Mouse (Mus musculus) c-Kit-negative CD71-positive TER-119-positive erythroid progenitor cells, embryonic 14.5 days (primary cell): ENCODE measurements at regions not wholly inside any gene's neighbourhood (a gene's known extent, or its start where the extent isn't known, plus 50 kb on each side); places are given as distances from the start of the nearest gene placed in this dataset.
A peak's percentile ranks its signal among the peaks of the same experiment; 100 is the strongest.
"Not testable (repeated sequence)": the region's sequence is repeated elsewhere in the genome, so short reads cannot be mapped to it uniquely, and the experiment has no call there.

Experiments used
- DNase-seq: peaks from one replicate; pipeline ENCODE4 v3.0.0-alpha.2; 2013; ENCODE audit warnings: low read depth, low spot score

GRCm38 (mm10) chr1:95397188-95397587 lies 83.8 kb downstream of the Fam174a start:
- no peak for DNase-seq

DNA sequence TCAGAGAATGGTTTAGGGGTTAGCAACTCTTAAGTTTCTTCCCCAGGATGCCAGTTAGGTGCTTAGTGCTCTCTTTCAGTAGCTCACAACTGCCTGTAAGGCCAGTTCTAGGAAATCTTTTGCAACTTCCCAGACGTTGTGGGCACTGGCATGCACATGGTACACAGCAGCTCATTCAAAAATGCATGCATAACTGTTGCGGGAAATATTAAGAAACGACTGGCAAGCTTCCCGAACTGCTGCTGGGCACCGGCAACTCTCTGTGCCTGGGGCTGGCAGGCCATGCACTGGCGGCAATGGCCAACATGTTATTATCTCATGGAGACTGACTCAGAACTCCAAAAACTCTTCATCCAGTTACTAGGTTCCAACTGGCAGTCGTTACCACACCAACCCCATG lies 86.3 kb downstream of the Fam174a start:
- no peak for DNase-seq

GRCm38 (mm10) chr1:95422253-95422652 lies 108.8 kb downstream of the Fam174a start:
- DNase-seq = no peak

DNA sequence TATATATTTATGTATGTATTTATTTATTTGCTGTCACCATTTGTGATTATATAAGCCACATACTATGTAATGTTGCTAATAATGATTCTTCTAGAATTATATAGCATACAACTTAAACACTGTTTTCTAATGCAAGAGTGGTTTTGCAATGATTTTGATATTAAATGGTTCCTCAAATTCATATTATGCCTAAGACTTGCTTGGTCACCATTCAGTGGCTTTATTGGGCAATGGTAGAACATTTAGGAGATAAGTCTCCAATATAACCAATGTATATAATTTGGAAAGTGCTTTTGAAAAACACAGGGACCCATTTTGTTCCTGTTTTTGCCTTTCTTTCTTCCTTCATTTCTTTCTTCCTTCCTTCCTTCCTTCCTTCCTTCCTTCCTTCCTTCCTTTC lies 112.0 kb downstream of the Fam174a start:
- DNase-seq = no peak

GRCm38 (mm10) chr1:95437155-95437554 lies 123.7 kb downstream of the Fam174a start:
- no peak for DNase-seq

GRCm38 (mm10) chr1:95445541-95445940 lies 132.1 kb downstream of the Fam174a start:
- DNase-seq = no peak

GRCm38 (mm10) chr1:95448962-95449558 lies 135.6 kb downstream of the Fam174a start:
- DNase-seq = no peak

DNA sequence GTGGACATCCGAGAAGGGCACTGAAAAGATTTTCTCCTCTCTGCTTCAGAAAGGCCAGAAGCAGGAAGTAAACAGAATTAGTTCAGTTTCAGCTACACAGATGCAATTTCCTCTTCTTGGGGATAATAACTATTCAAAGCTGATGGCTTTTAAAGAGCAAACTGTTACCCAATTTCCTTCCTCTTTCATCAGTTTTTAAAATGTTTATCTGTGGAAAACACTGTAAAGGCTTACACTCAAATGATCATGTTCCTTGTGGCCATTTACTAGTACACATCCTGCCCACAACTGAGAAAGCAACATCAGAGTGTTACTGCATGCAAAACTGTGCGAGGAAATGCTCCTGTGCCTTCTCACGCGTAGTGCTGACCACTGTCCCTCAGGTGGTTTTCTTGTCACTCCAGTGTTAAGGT lies 137.5 kb downstream of the Fam174a start:
- DNase-seq = no peak

DNA sequence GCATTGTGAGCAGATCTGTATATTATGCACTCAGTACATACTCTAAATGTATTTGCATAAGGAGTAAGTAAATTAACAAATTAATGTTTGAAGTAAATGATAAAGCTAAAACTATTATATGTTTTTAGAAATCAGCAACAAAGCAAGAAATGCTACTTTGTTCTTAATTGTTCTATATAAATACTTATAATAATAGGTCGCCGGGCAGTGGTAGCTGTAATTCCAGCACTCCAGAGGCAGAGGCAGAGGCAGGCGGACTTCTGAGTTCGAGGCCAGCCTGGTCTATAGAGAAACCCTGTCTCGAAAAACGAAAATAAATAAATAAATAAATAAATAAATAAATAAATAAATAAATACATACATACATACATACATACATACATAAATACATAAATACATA lies 138.3 kb downstream of the Fam174a start:
- peak; percentile 44 for DNase-seq

DNA sequence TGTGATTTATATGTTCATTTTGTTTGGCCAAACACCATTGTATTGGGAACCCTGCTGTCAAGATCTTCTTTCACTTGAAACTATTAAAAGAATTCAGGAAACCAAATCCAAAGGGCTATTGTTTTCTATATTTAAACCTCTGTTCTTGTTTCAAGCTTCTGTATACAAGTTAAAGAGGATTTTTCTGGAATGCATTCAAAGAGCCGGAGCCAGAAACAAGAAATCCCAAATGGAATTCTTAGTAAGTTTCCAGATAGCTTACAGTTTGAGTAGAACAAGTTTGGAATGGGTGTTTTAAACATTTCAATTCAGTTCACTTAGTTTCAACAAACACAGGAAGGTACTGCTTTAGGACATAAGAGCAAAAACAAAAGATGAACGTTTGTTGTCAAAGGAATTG lies 140.8 kb downstream of the Fam174a start:
- DNase-seq = no peak

GRCm38 (mm10) chr1:95459355-95459754 lies 145.9 kb downstream of the Fam174a start:
- no peak for DNase-seq

- DNase-seq = no peak
Observed at GRCm38 (mm10) chr1:95468095-95468494, 154.7 kb downstream of the Fam174a start.

DNA sequence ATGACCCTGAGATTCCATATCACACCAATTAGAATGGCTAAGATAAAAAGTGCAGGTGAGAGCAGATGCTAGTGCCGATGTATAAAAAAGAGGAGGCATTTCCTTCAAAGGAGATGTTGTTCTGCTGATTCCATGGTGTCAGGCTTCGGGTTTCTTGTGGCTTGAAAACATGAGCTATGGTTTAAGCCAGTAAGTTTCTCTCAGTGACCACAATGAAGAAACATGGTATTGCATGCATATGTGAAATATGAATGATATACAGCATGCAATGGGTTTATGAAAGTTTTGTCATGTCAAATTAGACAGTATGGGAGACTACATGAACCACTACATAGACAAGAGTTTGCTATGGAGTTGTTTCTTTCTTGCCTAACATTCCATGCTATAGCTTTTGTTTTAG lies 155.3 kb downstream of the Fam174a start:
- no peak for DNase-seq

DNA sequence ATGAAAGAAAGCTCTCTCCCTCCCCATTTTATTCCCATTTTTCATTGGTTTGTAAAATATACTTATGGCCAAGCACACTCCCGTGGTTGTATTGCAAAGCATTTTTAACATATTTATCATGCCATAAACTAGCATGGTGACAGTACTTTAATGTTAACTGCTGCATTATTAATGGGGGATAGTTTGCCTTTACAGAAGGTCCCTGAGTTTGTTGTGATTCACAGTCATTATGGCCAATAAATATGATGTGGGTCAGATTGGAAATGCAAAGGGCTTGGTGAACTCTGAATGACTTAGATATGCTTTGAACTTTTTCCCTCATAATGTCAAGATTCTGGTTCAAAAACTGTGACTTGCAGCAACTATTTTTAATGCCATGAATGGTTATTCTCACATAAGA lies 157.1 kb downstream of the Fam174a start:
- no peak for DNase-seq

DNA sequence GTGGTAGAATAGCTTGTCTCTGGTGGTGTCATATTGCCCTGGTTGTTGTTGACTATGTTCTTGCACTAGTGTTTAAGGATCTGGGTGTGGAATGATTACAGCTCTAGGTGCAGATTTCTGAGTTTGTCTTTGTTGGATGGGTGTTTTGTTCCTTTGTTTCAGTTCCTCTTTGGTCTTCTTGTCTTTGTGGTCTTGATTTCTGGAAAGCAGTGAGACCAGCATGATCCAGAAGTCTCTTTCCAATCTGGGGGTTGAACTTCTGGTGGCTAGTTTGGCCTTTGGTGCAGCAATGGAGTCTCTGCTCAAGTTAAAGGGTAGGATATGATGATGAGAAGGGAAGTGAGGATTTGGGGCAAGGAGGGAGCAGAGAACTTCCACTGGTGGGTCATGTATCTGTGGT lies 174.4 kb downstream of the St8sia4 start:
- DNase-seq = no peak

- not testable (repeated sequence) for DNase-seq
Observed at GRCm38 (mm10) chr1:95500671-95501070, 166.7 kb downstream of the St8sia4 start.

GRCm38 (mm10) chr1:95508718-95509117 lies 158.7 kb downstream of the St8sia4 start:
- no peak for DNase-seq

DNA sequence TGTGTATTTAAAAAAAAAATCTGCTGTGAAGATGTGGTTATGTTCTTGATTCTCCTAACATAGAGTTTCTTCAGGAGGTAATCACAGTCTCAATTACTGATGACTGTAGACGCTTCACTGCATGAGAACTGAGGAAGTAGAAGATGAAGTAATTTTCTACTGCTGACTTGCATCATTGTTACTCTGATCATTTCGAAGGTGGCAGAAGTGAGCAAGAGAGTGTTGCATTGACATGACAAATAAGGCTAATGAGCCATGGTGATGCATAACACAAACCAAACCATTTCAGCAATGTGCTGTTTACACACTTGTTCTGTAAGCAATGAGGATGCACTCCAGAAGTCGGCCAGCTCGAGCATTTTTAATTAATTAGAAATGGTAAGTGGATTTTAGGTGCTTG lies 138.6 kb downstream of the St8sia4 start:
- DNase-seq = no peak

DNA sequence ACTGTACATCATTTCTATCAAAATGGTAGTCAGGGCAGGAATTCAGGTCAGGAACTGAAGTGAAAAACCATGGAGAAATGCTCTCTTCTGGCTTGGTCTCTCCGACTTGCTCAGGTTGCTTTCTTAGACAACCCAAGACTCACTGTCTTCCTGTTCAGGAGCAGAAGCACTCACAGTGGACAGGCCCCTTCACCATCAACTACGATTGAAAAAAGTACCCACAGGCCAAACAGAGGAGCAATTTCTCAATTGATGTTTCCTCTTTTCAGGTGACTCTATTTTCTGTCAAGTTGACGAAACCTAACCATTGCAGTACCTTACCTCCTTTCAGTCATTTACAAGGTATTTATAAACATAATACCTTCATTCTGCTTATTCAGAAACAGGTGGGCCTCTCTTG lies 136.4 kb downstream of the St8sia4 start:
- DNase-seq = no peak
